Mouse (Mus musculus) small intestine, adult 2 months (tissue): Measurements from ENCODE around the gene Plek.

Experiments used
- CTCF ChIP-seq: fragments of 200-500 bp; IDR thresholded peaks from 2 replicates; pipeline ENCODE4 v1.5.1; 2012; ENCODE audit warnings: low read depth, mild to moderate bottlenecking, control low read depth, inconsistent platforms, low read length, moderate library complexity, mixed read lengths; ENCODE audit not compliant: insufficient replicate concordance, insufficient read length; ENCODE audit errors: extremely low read depth
- POLR2A ChIP-seq: fragments of 200-500 bp; IDR thresholded peaks from 2 replicates; pipeline ENCODE4 v1.6.1; 2012; ENCODE audit warnings: low read depth, mild to moderate bottlenecking, control low read depth, inconsistent platforms, low read length, moderate library complexity

GRCm38 (mm10) chr11:16932159-16932558, 120.0 kb downstream of the Plek start:
- TF ChIP-seq CTCF (no peak), POLR2A (no peak)
